Mouse (Mus musculus) kidney, postnatal 10 days (tissue): ENCODE data around the gene Rab6b.
A peak's percentile ranks its signal among the peaks of the same experiment; 100 is the strongest.

ENCODE experiments used
- DNase-seq: peaks from one replicate; pipeline ENCODE4 v3.0.0; 2021; ENCODE audit warnings: mixed read lengths

The Rab6b gene

GRCm38 (mm10) chr9:103111621-103112470 lies at the start of gene Rab6b:
Rab6b (plus strand) TSS chr9:103111787.
- peak; percentile 68 for DNase-seq

GRCm38 (mm10) chr9:103063591-103063990 lies 48.0 kb upstream of the Rab6b start:
- DNase-seq: no peak

GRCm38 (mm10) chr9:103066845-103067244 lies 44.7 kb upstream of the Rab6b start:
- DNase-seq: no peak

GRCm38 (mm10) chr9:103067651-103068050 lies 43.9 kb upstream of the Rab6b start:
- no peak for DNase-seq

GRCm38 (mm10) chr9:103068769-103069168 lies 42.8 kb upstream of the Rab6b start:
- DNase-seq: no peak

- DNase-seq: peak; percentile 73
Observed at GRCm38 (mm10) chr9:103071541-103072203, 39.9 kb upstream of the Rab6b start.

GRCm38 (mm10) chr9:103072204-103072599 lies 39.4 kb upstream of the Rab6b start:
- peak; percentile 37 for DNase-seq

GRCm38 (mm10) chr9:103072926-103073515 lies 38.6 kb upstream of the Rab6b start:
- peak; percentile 29 for DNase-seq

GRCm38 (mm10) chr9:103076836-103077531 lies 34.6 kb upstream of the Rab6b start:
- peak; percentile 73 for DNase-seq

- DNase-seq: peak; percentile 73
Observed at GRCm38 (mm10) chr9:103078194-103078691, 33.3 kb upstream of the Rab6b start.

GRCm38 (mm10) chr9:103080211-103080610 lies 31.4 kb upstream of the Rab6b start:
- no peak for DNase-seq

GRCm38 (mm10) chr9:103082246-103082975 lies 29.2 kb upstream of the Rab6b start:
- no peak for DNase-seq

- DNase-seq: no peak
Observed at GRCm38 (mm10) chr9:103083405-103083804, 28.2 kb upstream of the Rab6b start.

GRCm38 (mm10) chr9:103086736-103087135 lies 24.9 kb upstream of the Rab6b start:
- no peak for DNase-seq

GRCm38 (mm10) chr9:103087301-103087700 lies 24.3 kb upstream of the Rab6b start:
- no peak for DNase-seq

- no peak for DNase-seq
Observed at GRCm38 (mm10) chr9:103088661-103089060, 22.9 kb upstream of the Rab6b start.

GRCm38 (mm10) chr9:103090116-103090875 lies 21.3 kb upstream of the Rab6b start:
- peak; percentile 66 for DNase-seq

- DNase-seq: no peak
Observed at GRCm38 (mm10) chr9:103091039-103091883, 20.3 kb upstream of the Rab6b start.

- DNase-seq: peak; percentile 92
Observed at GRCm38 (mm10) chr9:103092248-103092647, 19.3 kb upstream of the Rab6b start.

- no peak for DNase-seq
Observed at GRCm38 (mm10) chr9:103093681-103094080, 17.9 kb upstream of the Rab6b start.
